Mouse (Mus musculus) CH12.LX (cell line): Measurements from ENCODE around the gene B230104I21Rik. TPM values are rescaled to one million over a fixed set of nuclear protein-coding genes. Genes with fewer than 3 reads are reported as not detected.

Experiments
- DNase-seq: peaks from one replicate; pipeline ENCODE4 v3.0.0-alpha.2; 2013; ENCODE audit errors: extremely low read depth
- H3K27ac ChIP-seq: 2 replicates; pipeline ENCODE4 v1.5.1; 2012; ENCODE audit warnings: low read depth, mild to moderate bottlenecking, control low read depth, moderate library complexity; ENCODE audit not compliant: insufficient read depth
- H3K27me3 ChIP-seq: replicated peaks from 2 replicates; pipeline ENCODE3; 2012; ENCODE audit warnings: inconsistent platforms
- H3K36me3 ChIP-seq, 2 experiments: replicated peaks in 1 of 2; 2 replicates each; pipeline versions ENCODE3 to v1.6.1; 2012; ENCODE audit warnings: inconsistent platforms in 1 of 2, low read length in 1 of 2, mild to moderate bottlenecking in 1 of 2, mixed read lengths in 1 of 2, moderate library complexity in 1 of 2; ENCODE audit not compliant: control insufficient read depth in 1 of 2, insufficient read depth in 1 of 2
- H3K4me1 ChIP-seq, 2 experiments: 2 replicates each; pipeline ENCODE4 v1.6.1; 2012; ENCODE audit warnings: inconsistent platforms in 1 of 2, moderate library complexity in 1 of 2; ENCODE audit not compliant: insufficient read depth in 2 of 2, control insufficient read depth in 1 of 2
- H3K4me2 ChIP-seq: 2 replicates; pipeline ENCODE4 v1.6.1; 2012; ENCODE audit warnings: low read depth, mild to moderate bottlenecking, control low read depth; ENCODE audit not compliant: poor library complexity, insufficient read depth, severe bottlenecking
- H3K4me3 ChIP-seq, 3 experiments: fragments of 150-350 bp in 1 of 3; sonication (generic) in 1 of 3; replicated peaks in 1 of 3; 2 replicates each; pipeline versions ENCODE3 to v1.5.1; 2011 to 2012; ENCODE audit warnings: low read depth in 2 of 3, low read length in 2 of 3, mild to moderate bottlenecking in 2 of 3, moderate library complexity in 2 of 3, control low read depth in 1 of 3, improper control_type of control experiment in 1 of 3, inconsistent platforms in 1 of 3, mixed read lengths in 1 of 3; ENCODE audit not compliant: poor library complexity in 1 of 3
- H3K79me2 ChIP-seq: replicated peaks from 2 replicates; pipeline ENCODE4 v1.6.1; 2012; ENCODE audit warnings: mild to moderate bottlenecking, moderate library complexity; ENCODE audit not compliant: control insufficient read depth, poor library complexity, insufficient read depth, severe bottlenecking; ENCODE audit errors: extremely low read depth
- H3K9ac ChIP-seq: 2 replicates; pipeline ENCODE4 v1.6.1; 2012; ENCODE audit warnings: low read depth, mild to moderate bottlenecking, control low read depth, moderate library complexity; ENCODE audit not compliant: insufficient read depth
- H3K9me3 ChIP-seq: replicated peaks from 2 replicates; pipeline ENCODE3; 2012; ENCODE audit warnings: low read length, inconsistent platforms, mixed read lengths
- BHLHE40 ChIP-seq: IDR thresholded peaks from 2 replicates; pipeline ENCODE4 v1.6.1; 2011; ENCODE audit warnings: mild to moderate bottlenecking, low read depth, low read length, improper control_type of control experiment
- CHD2 ChIP-seq: IDR thresholded peaks from 2 replicates; pipeline ENCODE4 v1.6.1; 2011; ENCODE audit warnings: low read length, improper control_type of control experiment
- E2F4 ChIP-seq: IDR thresholded peaks from 2 replicates; pipeline ENCODE4 v1.6.1; 2011; ENCODE audit warnings: low read depth, low read length, improper control_type of control experiment; ENCODE audit not compliant: insufficient replicate concordance
- ELF1 ChIP-seq: IDR thresholded peaks from 2 replicates; pipeline ENCODE4 v1.6.1; 2014; ENCODE audit warnings: low read depth, mild to moderate bottlenecking, inconsistent platforms, low read length, improper control_type of control experiment
- ETS1 ChIP-seq: conservative IDR thresholded peaks from 2 replicates; pipeline ENCODE4 v1.6.1; 2012; ENCODE audit warnings: low read depth, mild to moderate bottlenecking, inconsistent platforms, low read length, improper control_type of control experiment, moderate library complexity
- GABPA ChIP-seq: IDR thresholded peaks from 2 replicates; pipeline ENCODE4 v1.6.1; 2012; ENCODE audit warnings: low read depth, low read length, improper control_type of control experiment, inconsistent platforms; ENCODE audit not compliant: insufficient replicate concordance
- HCFC1 ChIP-seq: IDR thresholded peaks from 2 replicates; pipeline ENCODE4 v1.6.1; 2012; ENCODE audit warnings: low read depth, mild to moderate bottlenecking, inconsistent platforms, low read length, improper control_type of control experiment
- JUND ChIP-seq: conservative IDR thresholded peaks from 2 replicates; pipeline ENCODE4 v1.6.1; 2011; ENCODE audit warnings: low read depth, low read length, improper control_type of control experiment
- MAX ChIP-seq: IDR thresholded peaks from 2 replicates; pipeline ENCODE4 v1.6.1; 2011; ENCODE audit warnings: low read length, improper control_type of control experiment
- MAZ ChIP-seq: IDR thresholded peaks from 2 replicates; pipeline ENCODE4 v1.6.1; 2012; ENCODE audit warnings: low read depth, mild to moderate bottlenecking, inconsistent platforms, low read length, improper control_type of control experiment, moderate library complexity
- MXI1 ChIP-seq: IDR thresholded peaks from 2 replicates; pipeline ENCODE4 v1.6.1; 2011; ENCODE audit warnings: mild to moderate bottlenecking, low read depth, low read length, improper control_type of control experiment
- MYC ChIP-seq: IDR thresholded peaks from 2 replicates; pipeline ENCODE4 v1.6.1; 2011; ENCODE audit warnings: low read depth, mild to moderate bottlenecking, improper control_type of control experiment, low read length
- NELFE ChIP-seq: IDR thresholded peaks from 2 replicates; pipeline ENCODE4 v1.6.1; 2011; ENCODE audit warnings: low read depth, low read length, improper control_type of control experiment
- PAX5 ChIP-seq: IDR thresholded peaks from 2 replicates; pipeline ENCODE4 v1.6.1; 2012; ENCODE audit warnings: low read length, inconsistent platforms, mixed read lengths
- POLR2A ChIP-seq: IDR thresholded peaks from 2 replicates; pipeline ENCODE4 v1.6.1; 2011; ENCODE audit warnings: low read depth, mild to moderate bottlenecking, improper control_type of control experiment, low read length
- RAD21 ChIP-seq: IDR thresholded peaks from 2 replicates; pipeline ENCODE4 v1.6.1; 2011; ENCODE audit warnings: low read depth, mild to moderate bottlenecking, low read length, improper control_type of control experiment, moderate library complexity
- SIN3A ChIP-seq: IDR thresholded peaks from 2 replicates; pipeline ENCODE4 v1.6.1; 2012; ENCODE audit warnings: low read length, improper control_type of control experiment, inconsistent platforms
- TBP ChIP-seq: conservative IDR thresholded peaks from 2 replicates; pipeline ENCODE4 v1.6.1; 2011; ENCODE audit warnings: low read depth, low read length, improper control_type of control experiment
- TCF12 ChIP-seq: IDR thresholded peaks from 2 replicates; pipeline ENCODE4 v1.6.1; 2014; ENCODE audit warnings: low read depth, mild to moderate bottlenecking, inconsistent platforms, low read length, improper control_type of control experiment
- USF1 ChIP-seq: IDR thresholded peaks from 2 replicates; pipeline ENCODE4 v1.6.1; 2014; ENCODE audit warnings: low read depth, mild to moderate bottlenecking, inconsistent platforms, low read length, improper control_type of control experiment
- ZC3H11A ChIP-seq: IDR thresholded peaks from 2 replicates; pipeline ENCODE4 v1.6.1; 2012; ENCODE audit warnings: low read depth, mild to moderate bottlenecking, inconsistent platforms, low read length, improper control_type of control experiment
- ZKSCAN1 ChIP-seq: IDR thresholded peaks from 2 replicates; pipeline ENCODE4 v1.6.1; 2012; ENCODE audit warnings: low read depth, inconsistent platforms, low read length, improper control_type of control experiment, borderline replicate concordance
- dilution Hi-C: fragments of 300-500 bp; cut with MboI; formaldehyde crosslinking; loops from 2 replicates; pipeline ENCODE4 v1.14.3; 2020; ENCODE audit warnings: low sequenced_read_pairs; ENCODE audit not compliant: extremely low pct_unique_long_range_greater_than_20kb, extremely low pct_ligation_motif_present
- in situ Hi-C: fragments of 300-500 bp; cut with MboI; formaldehyde crosslinking; loops from 3 replicates; pipeline ENCODE4 v1.14.3; 2019; ENCODE audit warnings: low sequenced_read_pairs, low pct_ligation_motif_present, low pct_unique_long_range_greater_than_20kb, mixed read lengths
- polyA plus RNA-seq: library from polyadenylated mRNA; unstranded; fragments of >175 nt; gene quantifications from 2 replicates; pipeline ENCODE4 v1.2.1, GENCODE M21; 2012; ENCODE audit warnings: low read depth; ENCODE audit not compliant: insufficient read length
- total RNA-seq, 2 experiments: library from RNA; depleted of rRNA; stranded (reverse); fragments of 300-350 nt in 1 of 2; fragments of >200 nt in 1 of 2; gene quantifications; 2 replicates each; pipeline ENCODE4 v1.2.3; 2012 to 2014

The B230104I21Rik gene
- total and polyA plus RNA-seq, 3 experiments: not detected

- H3K9me3 ChIP-seq: peaks cover 92% of the 10 kb centered on the region
- DNase-seq: no peak
- dilution Hi-C loops: no loop called here
Observed at GRCm38 (mm10) chr4:154331271-154331670, 4.7 kb upstream of the B230104I21Rik start.

GRCm38 (mm10) chr4:154333300-154333699 is 2.6 kb upstream of the B230104I21Rik start:
- Histone ChIP-seq H3K36me3 (no peaks in the 10 kb centered on the region), H3K4me1 (no peaks in the 10 kb centered on the region), H3K9me3 (peaks cover 97% of the 10 kb centered on the region), H3K79me2 (no peaks in the 10 kb centered on the region), H3K27ac (no peak overlapping the region), H3K27me3 (no peaks in the 10 kb centered on the region), H3K4me2 (no peak overlapping the region), H3K9ac (no peak overlapping the region), H3K4me3 (no peak overlapping the region)
- in situ Hi-C loops (no loop called here), dilution Hi-C loops (no loop called here)
- TF ChIP-seq RAD21: no peak
- TF ChIP-seq MYC: no peak
- TF ChIP-seq E2F4: no peak
- no peak for TF ChIP-seq ETS1
- no peak for TF ChIP-seq ZKSCAN1
- TF ChIP-seq NELFE: no peak
- DNase-seq: no peak

More at GRCm38 (mm10) chr4:154331271-154331670, 4.7 kb upstream of the B230104I21Rik start:
- H3K4me3 ChIP-seq: no peak overlapping the region
- TF ChIP-seq JUND: no peak
- TF ChIP-seq BHLHE40: no peak
- TF ChIP-seq MAX: no peak
- no peak for TF ChIP-seq CHD2
- no peak for TF ChIP-seq MAZ
- TF ChIP-seq PAX5: no peak
- TF ChIP-seq SIN3A: no peak
- TF ChIP-seq HCFC1: no peak
- TF ChIP-seq ELF1: no peak
- TF ChIP-seq RAD21: no peak
- no peak for TF ChIP-seq TCF12
- TF ChIP-seq USF1: no peak
- no peak for TF ChIP-seq POLR2A
- TF ChIP-seq TBP: no peak
- TF ChIP-seq MXI1: no peak
- TF ChIP-seq GABPA: no peak
- TF ChIP-seq ZC3H11A: no peak
- TF ChIP-seq, all 38 proteins: peak for 0
- Histone ChIP-seq H3K36me3 (no peaks in the 10 kb centered on the region), H3K4me1 (no peaks in the 10 kb centered on the region), H3K27ac (no peak overlapping the region), H3K4me2 (no peak overlapping the region), H3K9ac (no peak overlapping the region), H3K27me3 (no peaks in the 10 kb centered on the region), H3K79me2 (no peaks in the 10 kb centered on the region)
- in situ Hi-C loops: no loop called here
